Mouse (Mus musculus) heart, postnatal 0 days (tissue): Measurements from ENCODE around the gene Cxcl2. TPM values are rescaled to one million over a fixed set of nuclear protein-coding genes. Genes with fewer than 3 reads are reported as not detected.

ENCODE experiments used
- ATAC-seq: fragments of 200-750 bp; cut with Nextera tagmentation; 2 replicates; pipeline ENCODE4 v1.8.0; 2017; ENCODE audit warnings: low read depth, moderate number of reproducible peaks, moderate library complexity; ENCODE audit not compliant: insufficient read depth
- DNase-seq: peaks from one replicate; pipeline ENCODE4 v3.0.0-alpha.2; 2016; ENCODE audit warnings: low spot score
- H3K27ac ChIP-seq: fragments of 300-500 bp; sonication (generic); 2 replicates; pipeline ENCODE4 v1.5.1; 2014; ENCODE audit warnings: low read depth, mild to moderate bottlenecking
- H3K27me3 ChIP-seq: fragments of 300-500 bp; sonication (generic); 2 replicates; pipeline ENCODE4 v1.6.1; 2014; ENCODE audit warnings: low read length, mixed read lengths; ENCODE audit not compliant: control insufficient read depth, insufficient read depth
- H3K36me3 ChIP-seq: fragments of 300-500 bp; sonication (generic); replicated peaks from 2 replicates; pipeline ENCODE4 v1.6.1; 2014; ENCODE audit warnings: low read length, mixed read lengths; ENCODE audit not compliant: control insufficient read depth, insufficient read depth
- H3K4me1 ChIP-seq: fragments of 300-500 bp; sonication (generic); 2 replicates; pipeline ENCODE4 v1.6.1; 2014; ENCODE audit warnings: antibody characterized with exemption; ENCODE audit not compliant: control insufficient read depth, insufficient read depth
- H3K4me2 ChIP-seq: fragments of 300-500 bp; sonication (generic); 2 replicates; pipeline ENCODE4 v1.6.1; 2014; ENCODE audit warnings: low read depth, mild to moderate bottlenecking, low read length, moderate library complexity
- H3K4me3 ChIP-seq: fragments of 300-500 bp; sonication (generic); 2 replicates; pipeline ENCODE4 v1.5.1; 2014; ENCODE audit warnings: low read depth, low read length
- H3K9ac ChIP-seq: fragments of 300-500 bp; sonication (generic); replicated peaks from 2 replicates; pipeline ENCODE4 v1.6.1; 2014; ENCODE audit warnings: low read depth, low read length, mixed read lengths
- H3K9me3 ChIP-seq: fragments of 300-500 bp; sonication (generic); replicated peaks from 2 replicates; pipeline ENCODE4 v1.6.1; 2016; ENCODE audit warnings: low read length; ENCODE audit not compliant: control insufficient read depth
- CTCF ChIP-seq: IDR thresholded peaks from 2 replicates; pipeline ENCODE4 v1.5.1; 2016; ENCODE audit warnings: antibody characterized with exemption, control low read depth, low read depth
- EP300 ChIP-seq: IDR thresholded peaks from 2 replicates; pipeline ENCODE4 v1.6.1; 2016; ENCODE audit warnings: antibody characterized with exemption, low read depth
- WGBS: fragments of 180-500 bp; shearing (Covaris S2); extraction: QIAGEN DNeasy Blood & Tissue Kit; methylation state at CpG from one replicate; pipeline ENCODE4 v1.1.7; 2014; 5-methylcytosine and 5-hydroxymethylcytosine counted together
- polyA plus RNA-seq: library from polyadenylated mRNA; unstranded; fragments of >200 nt; fragmentation: Nextera tagmentation; extraction: Ambion mirVana; gene quantifications from 2 replicates; pipeline ENCODE4 v1.2.1, GENCODE M21; 2015
- total RNA-seq: library from RNA; depleted of rRNA; stranded (reverse); fragments of >200 nt; gene quantifications from 2 replicates; pipeline ENCODE4 v1.2.3, GENCODE M21; 2014; ENCODE audit warnings: low replicate concordance

Gene Cxcl2
- total and polyA plus RNA-seq, 2 experiments from 2014 or later = not detected

GRCm38 (mm10) chr5:90879307-90880014, 24.2 kb upstream of the Cxcl2 start:
- Histone ChIP-seq H3K27me3 (no peaks in the 10 kb centered on the region), H3K9me3 (no peaks in the 10 kb centered on the region), H3K36me3 (no peaks in the 10 kb centered on the region), H3K9ac (no peak overlapping the region), H3K4me2 (no peak overlapping the region), H3K4me3 (no peak overlapping the region), H3K27ac (no peak overlapping the region), H3K4me1 (peaks cover 16% of the 10 kb centered on the region)
- DNase-seq (no peak), ATAC-seq (no peak)
- TF ChIP-seq CTCF = no peak
- no peak for TF ChIP-seq EP300
- 61% methylated on average over 3 of the region's 3 CpGs for WGBS

GRCm38 (mm10) chr5:90880335-90880850, 23.3 kb upstream of the Cxcl2 start:
- Histone ChIP-seq H3K4me2 (no peak overlapping the region), H3K9me3 (no peaks in the 10 kb centered on the region), H3K36me3 (no peaks in the 10 kb centered on the region), H3K27ac (no peak overlapping the region), H3K4me1 (peaks cover 21% of the 10 kb centered on the region), H3K27me3 (no peaks in the 10 kb centered on the region), H3K9ac (no peak overlapping the region), H3K4me3 (no peak overlapping the region)
- 89% methylated on average over 7 of the region's 7 CpGs for WGBS
- no peak for DNase-seq
- no peak for ATAC-seq
- TF ChIP-seq EP300 (no peak), CTCF (no peak)

- 72% methylated on average over 4 of the region's 4 CpGs for whole genome bisulfite sequencing
- Histone ChIP-seq H3K9ac (no peak overlapping the region), H3K36me3 (no peaks in the 10 kb centered on the region), H3K27ac (no peak overlapping the region), H3K4me2 (no peak overlapping the region), H3K9me3 (no peaks in the 10 kb centered on the region), H3K4me1 (peaks cover 23% of the 10 kb centered on the region), H3K4me3 (no peak overlapping the region), H3K27me3 (no peaks in the 10 kb centered on the region)
- ATAC-seq = no peak
- no peak for DNase-seq
- TF ChIP-seq CTCF = no peak
- no peak for TF ChIP-seq EP300
Observed at GRCm38 (mm10) chr5:90881021-90881420, 22.6 kb upstream of the Cxcl2 start.

- 71% methylated on average over 5 of the region's 5 CpGs for WGBS
- no peak overlapping the region for H3K9ac ChIP-seq
- no peak overlapping the region for H3K27ac ChIP-seq
- DNase-seq = no peak
- no peaks in the 10 kb centered on the region for H3K36me3 ChIP-seq
- H3K9me3 ChIP-seq = no peaks in the 10 kb centered on the region
- H3K27me3 ChIP-seq = no peaks in the 10 kb centered on the region
- TF ChIP-seq CTCF (no peak), EP300 (no peak)
- no peak overlapping the region for H3K4me2 ChIP-seq
- ATAC-seq = no peak
- peaks cover 18% of the 10 kb centered on the region for H3K4me1 ChIP-seq
- H3K4me3 ChIP-seq = no peak overlapping the region
Observed at GRCm38 (mm10) chr5:90881682-90882081, 22.0 kb upstream of the Cxcl2 start.

GRCm38 (mm10) chr5:90882146-90882545, 21.5 kb upstream of the Cxcl2 start:
- H3K9me3 ChIP-seq = no peaks in the 10 kb centered on the region
- ATAC-seq (no peak), DNase-seq (no peak)
- no peak for TF ChIP-seq CTCF
- no peak for TF ChIP-seq EP300
- no peak overlapping the region for H3K27ac ChIP-seq
- H3K27me3 ChIP-seq = no peaks in the 10 kb centered on the region
- no peak overlapping the region for H3K4me2 ChIP-seq
- H3K9ac ChIP-seq = no peak overlapping the region
- H3K4me1 ChIP-seq = peaks cover 13% of the 10 kb centered on the region
- H3K36me3 ChIP-seq = no peaks in the 10 kb centered on the region
- H3K4me3 ChIP-seq = no peak overlapping the region
- WGBS = 79% methylated on average over 5 of the region's 5 CpGs
